Mouse (Mus musculus): ENCODE data around the gene Cdc27.
A peak's percentile ranks its signal among the peaks of the same experiment; 100 is the strongest.

Cdc27 gene

GRCm38 (mm10) chr11:104550406-104550974 is at the start of gene Cdc27, which contains the start of gene Myl4:
Gene Cdc27, minus strand, starts transcription at chr11:104550620.
Gene Myl4, plus strand, starts transcription at chr11:104550663.
- DNase-seq (ENCODE audit: extremely low spot score, low read depth, low spot score) = peak; percentile 100

GRCm38 (mm10) chr11:104599265-104599945 is 49.0 kb upstream of the Cdc27 start:
- no peak for DNase-seq (ENCODE audit: extremely low spot score, low read depth, low spot score)

GRCm38 (mm10) chr11:104596365-104596764 is 45.9 kb upstream of the Cdc27 start:
- no peak for DNase-seq (ENCODE audit: extremely low spot score, low read depth, low spot score)

DNA sequence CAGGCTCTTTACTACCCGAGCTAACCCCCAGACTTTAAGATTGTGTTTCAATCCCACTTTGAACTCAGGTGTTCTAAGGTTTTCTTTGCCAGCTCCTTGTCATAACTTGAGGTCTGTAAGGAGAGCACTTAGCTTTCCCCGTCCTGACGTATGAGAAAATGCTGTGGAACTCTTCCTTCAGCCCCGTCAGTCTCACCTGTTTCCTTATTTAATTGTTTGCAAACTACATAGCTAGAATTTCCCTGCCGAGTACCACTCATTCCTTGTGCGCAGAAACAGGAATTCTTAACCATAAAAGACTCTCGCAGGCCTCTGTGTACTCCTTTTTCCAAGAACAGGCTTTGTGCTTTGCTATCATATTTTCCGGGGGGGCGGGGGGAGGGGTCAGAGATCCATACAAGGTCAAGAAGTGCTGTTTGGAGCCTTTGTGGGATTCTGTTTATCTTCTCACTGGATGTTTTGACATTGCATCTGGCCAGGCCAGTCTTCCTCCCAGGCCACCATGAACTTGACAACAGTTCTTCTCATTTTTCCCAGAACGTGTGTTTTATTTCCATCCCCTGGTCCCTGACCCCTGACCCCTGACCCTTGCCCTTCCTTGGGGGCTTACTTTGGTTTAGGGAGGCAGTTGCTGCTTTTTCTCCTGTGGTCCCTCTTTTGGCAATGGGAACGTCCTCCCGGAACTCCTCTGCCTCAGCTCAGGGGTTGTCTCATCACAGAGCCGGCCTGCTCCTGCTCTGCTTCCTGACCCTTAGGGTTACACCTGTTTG is 41.8 kb upstream of the Cdc27 start:
- no peak for DNase-seq (ENCODE audit: extremely low spot score, low read depth, low spot score)

- peak; percentile 78 for DNase-seq (ENCODE audit: extremely low spot score, low read depth, low spot score)
These were observed 39.7 kb upstream of the Cdc27 start for GRCm38 (mm10) chr11:104590148-104590547.

- DNase-seq (ENCODE audit: extremely low spot score, low read depth, low spot score) = no peak
These were observed 39.1 kb upstream of the Cdc27 start for GRCm38 (mm10) chr11:104589570-104589969.

DNA sequence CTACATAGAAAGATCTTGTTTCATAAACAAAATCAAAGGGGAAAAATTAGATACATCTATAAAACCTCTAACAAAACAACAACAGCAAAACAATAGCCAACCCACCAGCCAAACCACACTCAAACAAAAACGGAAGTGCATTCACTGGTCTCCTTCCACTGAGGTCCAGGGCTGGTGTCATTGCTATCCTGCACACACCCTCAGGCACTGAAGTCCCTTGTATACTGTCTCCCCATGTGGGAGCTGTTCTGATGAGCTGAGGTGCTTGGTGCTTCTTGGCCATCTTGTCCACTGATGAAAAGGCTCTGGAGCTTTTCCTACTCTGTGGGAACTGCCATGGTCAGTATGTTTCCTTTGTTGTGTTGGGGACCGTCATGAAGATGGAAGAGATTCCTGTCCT is 38.1 kb upstream of the Cdc27 start:
- DNase-seq (ENCODE audit: extremely low spot score, low read depth, low spot score) = no peak

DNA sequence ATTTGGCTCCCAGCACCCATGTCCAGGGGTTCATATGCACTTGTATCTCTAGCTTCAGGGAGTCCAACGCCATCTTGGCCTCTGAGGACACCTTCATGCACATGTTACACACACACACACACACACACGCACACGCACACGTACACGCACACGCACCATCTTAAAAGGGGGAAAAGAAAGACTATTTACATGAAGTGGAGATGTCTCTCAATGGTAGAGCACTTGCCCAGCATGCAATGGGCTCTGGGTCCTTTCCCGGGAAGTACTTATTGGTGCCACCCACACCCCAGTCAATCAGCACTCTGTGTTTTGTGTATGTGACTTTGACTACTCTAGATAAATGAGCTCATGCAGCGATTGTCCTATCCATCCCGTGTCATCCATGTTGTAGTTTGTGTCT is 37.5 kb upstream of the Cdc27 start:
- DNase-seq (ENCODE audit: extremely low spot score, low read depth, low spot score) = no peak

- DNase-seq (ENCODE audit: extremely low spot score, low read depth, low spot score) = no peak
These were observed 35.1 kb upstream of the Cdc27 start for GRCm38 (mm10) chr11:104585495-104585894.

DNA sequence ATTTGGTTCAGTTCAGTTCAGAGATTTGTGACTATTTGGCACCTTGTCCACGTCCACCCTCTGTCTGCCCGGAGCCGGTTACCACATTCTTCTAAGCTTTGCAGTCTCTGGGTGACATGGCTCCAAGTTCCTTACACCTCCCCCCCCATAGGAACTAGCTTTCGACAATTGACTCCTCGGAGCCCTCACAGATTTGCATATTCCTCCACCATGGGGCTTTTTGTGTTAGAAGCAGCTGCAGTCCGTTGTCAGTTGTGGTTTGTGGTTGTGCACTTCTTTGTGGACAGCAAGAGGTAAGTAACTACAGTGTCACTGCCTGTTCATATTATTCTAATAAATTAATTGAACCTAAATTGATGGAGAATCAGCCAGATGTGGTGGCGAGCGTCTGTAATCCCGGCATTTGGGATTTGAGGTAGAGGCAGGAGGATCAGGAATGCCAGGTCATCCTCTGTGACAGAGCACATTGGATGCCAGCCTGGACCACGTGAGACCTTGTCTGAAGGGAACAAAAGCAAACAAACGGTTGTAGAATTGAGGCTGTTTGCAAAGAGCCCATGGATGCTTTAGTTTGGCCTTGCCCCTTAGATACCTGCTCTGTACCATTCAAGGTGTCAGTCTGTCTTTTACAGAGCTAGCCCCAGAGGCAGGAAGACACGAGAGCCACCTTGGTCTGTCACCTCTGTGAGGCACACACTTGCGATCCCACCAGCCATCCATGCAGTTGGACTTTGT is 32.4 kb upstream of the Cdc27 start:
- DNase-seq (ENCODE audit: extremely low spot score, low read depth, low spot score) = no peak

DNA sequence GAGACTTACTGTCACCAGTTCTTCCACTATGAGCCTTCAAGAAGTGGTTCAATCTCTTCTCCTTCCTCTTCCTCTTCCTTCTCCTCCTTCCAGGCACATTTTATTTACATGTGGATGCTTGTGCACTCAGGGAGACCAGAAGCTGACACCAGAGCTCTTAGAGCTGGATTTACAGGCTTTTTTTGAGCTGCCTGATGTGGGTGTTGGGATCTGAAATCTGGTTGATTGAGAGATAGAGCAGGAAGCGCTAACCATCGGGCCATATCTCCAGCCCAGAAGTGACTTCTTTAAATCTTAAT is 31.8 kb upstream of the Cdc27 start:
- no peak for DNase-seq (ENCODE audit: extremely low spot score, low read depth, low spot score)

- no peak for DNase-seq (ENCODE audit: extremely low spot score, low read depth, low spot score)
These were observed 31.3 kb upstream of the Cdc27 start for GRCm38 (mm10) chr11:104581446-104582307.

- no peak for DNase-seq (ENCODE audit: extremely low spot score, low read depth, low spot score)
These were observed 30.2 kb upstream of the Cdc27 start for GRCm38 (mm10) chr11:104580606-104581005.

- no peak for DNase-seq (ENCODE audit: extremely low spot score, low read depth, low spot score)
These were observed 29.7 kb upstream of the Cdc27 start for GRCm38 (mm10) chr11:104580091-104580490.

GRCm38 (mm10) chr11:104579575-104579974 is 29.2 kb upstream of the Cdc27 start:
- DNase-seq (ENCODE audit: extremely low spot score, low read depth, low spot score) = no peak

GRCm38 (mm10) chr11:104579084-104579483 is 28.7 kb upstream of the Cdc27 start:
- DNase-seq (ENCODE audit: extremely low spot score, low read depth, low spot score) = no peak

GRCm38 (mm10) chr11:104578074-104578473 is 27.7 kb upstream of the Cdc27 start:
- DNase-seq (ENCODE audit: extremely low spot score, low read depth, low spot score) = no peak

DNA sequence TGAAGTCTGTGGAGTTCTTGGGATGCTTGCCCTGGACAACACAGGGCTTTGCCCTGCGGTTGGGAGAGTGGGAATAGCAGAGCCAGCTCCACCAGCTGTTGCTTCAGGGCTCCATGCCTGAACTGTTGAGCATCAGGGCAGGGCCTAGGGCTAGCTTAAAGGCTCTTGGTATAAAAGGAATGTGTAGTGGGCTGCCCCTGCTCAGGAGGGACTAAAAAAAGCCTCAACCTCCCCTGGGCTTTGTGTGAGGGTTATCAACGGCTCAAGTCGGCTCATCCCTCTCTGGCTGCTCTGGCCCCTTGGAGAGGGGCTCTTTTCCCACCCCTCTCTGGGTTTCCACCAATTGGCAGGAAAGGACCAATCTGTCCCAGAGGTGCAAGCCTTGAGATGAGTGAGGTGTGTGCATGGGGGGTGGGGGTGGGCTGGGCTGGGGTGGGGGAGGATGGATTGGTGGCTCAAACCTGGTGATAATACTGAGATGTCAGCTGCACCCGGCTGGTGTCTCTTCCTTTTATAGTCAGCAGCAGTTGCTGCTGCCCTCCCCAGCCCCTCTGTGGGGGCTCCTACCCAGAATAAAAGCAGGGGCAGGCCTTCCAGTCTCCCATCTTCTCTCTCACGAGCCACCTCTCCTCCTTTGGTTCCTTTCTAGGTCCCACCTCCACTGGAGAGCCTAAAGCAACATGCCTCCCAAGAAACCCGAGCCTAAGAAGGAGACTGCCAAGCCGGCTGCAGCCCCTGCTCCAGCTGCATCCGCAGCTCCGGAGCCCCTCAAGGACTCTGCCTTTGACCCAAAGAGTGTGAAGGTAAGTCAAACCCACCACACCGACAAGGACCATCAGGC is 26.6 kb upstream of the Cdc27 start:
- DNase-seq (ENCODE audit: extremely low spot score, low read depth, low spot score) = no peak

DNA sequence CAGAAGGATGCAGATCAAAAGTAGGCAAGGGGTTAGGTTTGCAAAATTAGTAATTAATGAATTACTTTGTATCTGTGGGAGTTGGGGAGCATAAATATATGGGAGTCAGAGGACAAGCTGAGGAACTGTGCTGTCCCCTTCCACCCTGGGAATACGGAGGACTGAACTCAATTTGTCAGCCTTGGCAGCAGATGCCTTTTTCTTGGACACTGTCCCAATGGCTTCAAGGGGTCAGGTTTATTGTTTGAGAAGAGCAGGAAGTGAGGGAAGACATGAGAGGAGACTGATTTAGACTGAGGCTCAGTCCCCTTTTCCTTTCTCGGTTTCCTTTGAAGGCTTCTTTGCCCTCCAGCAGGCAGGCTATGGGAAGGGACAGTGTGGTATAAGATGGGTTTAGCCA is 22.1 kb upstream of the Cdc27 start:
- DNase-seq (ENCODE audit: extremely low spot score, low read depth, low spot score) = no peak

- no peak for DNase-seq (ENCODE audit: extremely low spot score, low read depth, low spot score)
These were observed 21.7 kb upstream of the Cdc27 start for GRCm38 (mm10) chr11:104572091-104572490.
